Mouse (Mus musculus) cortical plate, adult 2 months (tissue): ENCODE data around the gene Polrmt. TPM values are rescaled to one million over a fixed set of nuclear protein-coding genes. Genes with fewer than 3 reads are reported as not detected.

Source experiments
- H3K27ac ChIP-seq: fragments of 200-500 bp; 2 replicates; pipeline ENCODE4 v1.5.1; 2012; ENCODE audit warnings: low read length, control low read depth, inconsistent platforms; ENCODE audit not compliant: insufficient read depth
- H3K4me1 ChIP-seq: fragments of 200-500 bp; 2 replicates; pipeline ENCODE4 v1.6.1; 2011; ENCODE audit warnings: low read length; ENCODE audit not compliant: control insufficient read depth, insufficient read depth
- H3K4me3 ChIP-seq: fragments of 200-500 bp; 2 replicates; pipeline ENCODE4 v1.5.1; 2011; ENCODE audit warnings: mild to moderate bottlenecking, low read length, control low read depth; ENCODE audit not compliant: insufficient read depth
- CTCF ChIP-seq: fragments of 200-500 bp; IDR thresholded peaks from 2 replicates; pipeline ENCODE4 v1.5.1; 2011; ENCODE audit warnings: mild to moderate bottlenecking, control low read depth, low read length; ENCODE audit not compliant: insufficient read depth; ENCODE audit errors: extremely low read depth
- POLR2A ChIP-seq: fragments of 200-500 bp; IDR thresholded peaks from 2 replicates; pipeline ENCODE4 v1.6.1; 2011; ENCODE audit warnings: mild to moderate bottlenecking, low read length, control low read depth; ENCODE audit not compliant: insufficient read depth; ENCODE audit errors: extremely low read depth
- polyA plus RNA-seq: library from polyadenylated mRNA; depleted of rRNA; stranded (reverse); fragments of >200 nt; gene quantifications from 2 replicates; pipeline ENCODE4 v1.2.3, GENCODE M21; 2012

Polrmt gene
- polyA plus RNA-seq, 1 experiment: 51.6 TPM

DNA sequence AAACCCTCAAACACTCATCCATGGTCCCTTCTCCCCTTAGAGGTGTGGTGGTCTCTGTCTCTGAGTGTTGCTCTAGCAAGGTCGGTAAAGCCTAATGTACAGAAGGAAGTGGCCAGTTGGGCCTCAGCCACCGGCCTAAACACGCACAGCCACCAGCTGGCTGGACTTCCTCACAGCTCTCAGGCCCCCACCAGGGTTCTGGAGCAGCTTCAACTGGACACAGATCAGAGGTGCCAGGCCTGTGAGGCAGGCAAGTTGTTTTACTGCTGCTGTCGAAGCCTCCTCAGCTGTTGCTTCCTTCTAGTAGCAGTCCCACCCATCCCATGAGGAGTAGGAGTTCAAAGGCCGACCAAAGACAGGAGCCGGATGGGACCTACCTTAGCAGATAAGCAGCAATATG, 48.5 kb downstream of the Polrmt start:
- H3K4me1 ChIP-seq: no peaks in the 10 kb centered on the region; the same call in 1 of the 2 replicates
- TF ChIP-seq POLR2A: no peak
- TF ChIP-seq CTCF: no peak
- H3K27ac ChIP-seq: no peak overlapping the region
- H3K4me3 ChIP-seq: no peak overlapping the region

DNA sequence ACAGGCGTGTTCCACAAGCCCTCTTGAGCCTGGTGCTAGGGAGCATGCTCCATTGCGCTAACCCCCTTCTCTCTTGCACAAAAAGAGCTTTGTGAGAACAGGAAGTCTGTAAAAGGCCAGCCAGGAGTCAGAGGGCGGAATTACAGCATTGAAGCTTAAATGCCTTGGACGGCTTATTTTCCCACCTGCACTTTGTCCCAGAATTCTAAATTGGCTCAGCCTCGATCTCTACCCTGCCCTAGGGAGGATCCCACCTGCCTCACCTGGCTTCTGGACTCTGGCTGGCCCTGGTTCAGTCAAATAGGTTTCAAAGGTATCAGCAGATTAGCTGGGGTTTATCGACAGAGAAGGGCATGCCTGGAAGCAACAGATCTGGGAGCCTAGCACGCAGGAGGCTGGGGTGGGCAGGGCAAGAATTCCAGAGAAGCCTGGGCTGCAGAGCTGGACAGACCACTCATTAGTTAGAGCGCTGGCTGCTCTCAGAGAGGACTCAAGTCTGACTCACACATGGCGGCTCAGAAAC, 50.2 kb downstream of the Polrmt start:
- H3K27ac ChIP-seq: peak overlapping the region; percentile 84
- no peaks in the 10 kb centered on the region; the same call in 1 of the 2 replicates for H3K4me1 ChIP-seq
- TF ChIP-seq POLR2A (no peak), CTCF (no peak)
- no peak overlapping the region for H3K4me3 ChIP-seq

DNA sequence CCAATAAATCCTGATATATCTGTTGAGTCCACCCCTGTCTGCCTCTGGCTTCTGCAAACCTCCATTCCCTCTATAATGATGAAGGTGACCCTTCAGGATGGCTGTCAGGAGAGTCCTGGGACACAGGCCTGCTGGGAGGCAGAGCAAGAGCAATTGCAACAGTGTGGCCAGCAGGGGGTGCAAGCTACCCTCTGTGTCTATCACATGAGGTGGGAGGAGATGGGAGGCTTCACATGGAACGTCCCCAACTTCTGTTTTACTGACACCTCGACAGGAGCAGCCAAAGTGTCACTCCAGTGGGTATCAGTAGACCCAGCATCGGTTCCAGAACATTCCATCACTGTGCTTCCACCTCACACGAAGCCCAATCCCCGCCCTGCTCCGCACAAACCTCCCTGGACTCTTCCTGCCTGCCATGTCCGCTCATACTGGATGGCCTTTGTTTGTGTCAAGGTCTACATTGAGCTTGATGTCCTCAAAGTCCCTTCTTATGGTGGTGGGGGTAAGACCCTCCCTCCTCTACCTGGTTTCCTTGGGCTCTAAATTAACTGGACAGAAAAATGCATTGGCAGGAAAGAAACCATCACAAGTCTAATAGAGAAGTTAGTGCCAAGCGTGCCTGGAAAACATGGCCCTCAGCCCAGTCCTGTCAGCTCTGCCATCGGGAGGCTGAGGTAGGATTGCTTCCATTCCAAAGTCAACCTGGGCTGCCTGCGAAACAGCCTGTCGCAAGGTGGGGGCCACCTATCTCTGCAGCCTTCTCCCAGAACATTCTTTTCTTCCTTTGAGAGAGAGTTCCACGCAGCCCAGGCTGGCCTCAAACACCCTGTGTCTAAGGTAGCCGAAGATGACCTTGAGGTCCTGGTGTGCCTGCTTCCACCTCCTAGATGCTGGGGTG, 50.9 kb downstream of the Polrmt start:
- TF ChIP-seq CTCF: peak; percentile 90
- no peak for TF ChIP-seq POLR2A
- Histone ChIP-seq H3K4me1 (no peaks in the 10 kb centered on the region; the same call in 1 of the 2 replicates), H3K4me3 (no peak overlapping the region), H3K27ac (peak overlapping the region; percentile 84; the same call in 1 of the 2 replicates)

DNA sequence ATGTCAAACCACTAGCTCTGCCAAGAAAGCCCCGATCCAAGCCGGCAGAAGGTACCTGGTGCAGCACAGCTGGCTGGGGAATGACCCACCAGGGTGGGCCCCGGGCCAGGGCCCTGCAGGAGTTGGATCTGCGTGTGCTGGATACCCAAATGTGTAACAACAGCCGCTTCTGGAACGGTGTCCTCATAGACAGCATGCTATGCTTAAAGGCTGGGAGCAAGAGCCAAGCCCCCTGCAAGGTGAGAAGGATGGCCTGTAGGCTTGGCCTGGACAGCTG, 52.1 kb downstream of the Polrmt start:
- H3K4me3 ChIP-seq: no peak overlapping the region
- H3K4me1 ChIP-seq: no peaks in the 10 kb centered on the region; the same call in 1 of the 2 replicates
- no peak overlapping the region for H3K27ac ChIP-seq
- TF ChIP-seq POLR2A (no peak), CTCF (no peak)

DNA sequence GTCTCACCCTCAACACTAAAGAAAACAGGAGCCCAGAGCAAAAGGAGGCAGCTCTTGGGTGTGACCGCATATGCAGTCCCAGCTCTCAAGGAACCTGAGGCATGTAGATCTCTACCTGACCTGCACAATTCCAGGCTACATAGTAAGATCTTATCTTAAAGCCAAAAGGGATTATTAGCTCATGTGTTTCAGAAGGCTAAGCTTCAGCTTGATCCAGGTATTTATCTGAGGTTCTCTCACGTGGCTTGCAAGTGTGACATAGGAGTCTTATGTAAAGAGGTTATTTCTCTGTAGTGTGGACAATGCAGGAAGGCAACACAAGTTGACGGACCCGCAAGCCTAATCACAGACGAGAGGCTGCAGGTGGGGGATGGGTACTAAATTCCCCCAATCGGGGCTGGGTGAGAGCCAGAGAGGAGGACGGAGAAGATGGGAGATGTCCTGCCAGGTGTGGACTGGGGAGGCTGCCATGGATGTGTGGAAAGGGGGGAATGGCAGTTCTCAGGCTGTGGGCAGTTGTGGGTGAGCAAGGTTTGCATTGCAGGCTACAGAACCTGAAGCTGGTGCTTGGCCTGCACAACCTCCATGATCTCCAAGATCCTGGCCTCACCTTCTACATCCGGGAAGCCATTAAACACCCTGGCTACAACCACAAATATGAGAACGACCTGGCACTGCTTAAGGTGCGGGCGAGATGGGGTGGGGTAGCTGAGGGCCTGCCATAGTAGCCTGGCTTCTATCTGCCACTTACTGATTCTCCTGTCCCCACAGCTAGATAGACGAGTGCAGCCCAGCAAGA, 52.6 kb downstream of the Polrmt start:
- no peak for TF ChIP-seq CTCF
- TF ChIP-seq POLR2A: no peak
- Histone ChIP-seq H3K27ac (no peak overlapping the region), H3K4me3 (no peak overlapping the region), H3K4me1 (no peaks in the 10 kb centered on the region; the same call in 1 of the 2 replicates)

DNA sequence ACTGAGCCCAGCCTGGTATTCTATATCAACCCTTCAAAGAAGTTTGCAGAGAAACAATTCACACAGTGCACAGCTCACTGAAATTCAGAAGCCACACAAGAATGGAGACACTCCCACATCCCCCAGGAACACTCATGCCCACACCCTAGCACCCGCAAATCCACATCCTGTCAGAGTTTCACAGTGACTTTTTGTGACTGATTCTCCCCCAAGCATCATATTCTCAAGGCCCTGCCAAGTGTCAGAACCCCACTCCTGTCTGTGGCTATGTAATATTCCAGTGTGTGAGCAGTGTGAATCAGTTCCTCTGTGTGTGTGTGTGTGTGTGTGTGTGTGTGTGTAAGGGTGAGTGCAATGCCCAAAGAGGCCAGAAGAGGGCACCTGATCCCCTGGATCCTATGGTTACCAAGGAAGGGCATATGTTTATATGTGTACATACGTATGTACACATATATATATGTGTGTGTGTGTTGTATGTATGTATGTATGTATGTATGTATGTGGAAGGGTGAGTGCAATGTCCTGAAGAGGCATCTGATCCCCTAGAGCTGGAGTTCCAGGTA, 54.3 kb downstream of the Polrmt start:
- TF ChIP-seq CTCF (no peak), POLR2A (no peak)
- Histone ChIP-seq H3K4me3 (no peak overlapping the region), H3K4me1 (no peaks in the 10 kb centered on the region; the same call in 1 of the 2 replicates), H3K27ac (no peak overlapping the region)

DNA sequence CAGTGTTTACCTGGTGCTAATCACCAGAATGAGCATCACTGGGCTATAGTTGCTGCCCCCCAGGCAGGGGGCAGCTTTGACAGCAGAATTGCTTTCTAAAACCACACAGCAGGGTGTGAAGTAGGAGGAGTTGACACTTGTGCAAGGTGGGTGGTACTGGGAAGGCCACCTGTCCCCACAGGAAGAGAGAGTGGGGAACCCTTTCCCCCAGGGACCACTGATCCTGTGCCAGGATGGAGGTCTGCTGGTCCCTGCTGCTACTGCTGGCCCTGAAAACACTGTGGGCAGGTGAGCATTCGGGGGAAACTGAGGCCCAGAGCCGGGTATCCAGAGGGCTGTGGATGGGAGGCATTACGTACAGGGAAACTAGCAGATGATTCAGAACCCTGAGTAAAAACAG, 57.2 kb downstream of the Polrmt start:
- TF ChIP-seq POLR2A: no peak
- no peak overlapping the region for H3K4me3 ChIP-seq
- H3K4me1 ChIP-seq: no peaks in the 10 kb centered on the region
- H3K27ac ChIP-seq: no peak overlapping the region

DNA sequence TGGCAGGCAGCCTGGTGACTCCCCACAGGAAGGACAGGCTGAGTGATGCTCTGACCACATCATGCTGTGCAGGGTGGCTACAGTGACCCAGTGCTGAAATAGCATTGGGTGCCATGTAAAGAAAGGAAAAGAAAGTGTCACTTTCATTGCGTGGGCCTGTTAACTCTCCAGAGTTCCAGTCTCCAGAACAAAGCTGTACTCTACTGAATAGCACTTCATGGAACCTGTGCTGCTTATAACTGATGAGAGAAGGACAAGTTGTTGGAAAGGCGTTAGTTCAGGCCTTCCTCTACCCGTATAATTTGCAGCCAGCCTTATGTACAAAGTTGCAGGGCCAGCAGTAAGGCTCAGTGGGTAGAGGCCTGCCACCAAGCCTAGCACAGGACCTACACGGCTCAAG, 57.7 kb downstream of the Polrmt start, which contains the start of gene Gzmm:
TSS of gene Gzmm (plus strand) at position 301 of the 400 bp plus-strand sequence.
- TF ChIP-seq CTCF: no peak
- TF ChIP-seq POLR2A: no peak

DNA sequence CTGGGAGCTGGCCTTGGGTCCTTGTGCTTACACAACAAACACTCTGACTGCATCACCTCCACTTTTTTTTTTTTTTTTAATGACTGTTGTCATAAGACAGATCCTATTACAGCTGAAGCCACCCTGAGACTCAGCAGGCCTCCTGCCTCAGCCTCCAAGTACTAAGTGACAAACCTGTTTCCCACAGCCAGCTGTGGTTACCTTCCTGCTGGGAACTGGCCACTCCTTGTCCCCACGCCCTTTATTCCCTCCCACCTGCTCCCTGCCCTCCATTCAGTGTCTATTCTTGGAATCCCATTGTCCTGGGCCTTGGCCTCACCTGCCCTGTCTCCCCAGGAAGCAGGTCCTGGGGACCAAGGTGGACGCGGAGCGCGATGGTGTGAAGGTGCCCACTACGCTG, 58.9 kb downstream of the Polrmt start:
- TF ChIP-seq POLR2A (no peak), CTCF (no peak)
- Histone ChIP-seq H3K4me1 (no peaks in the 10 kb centered on the region; the same call in 1 of the 2 replicates), H3K27ac (no peak overlapping the region), H3K4me3 (no peak overlapping the region)

More for the DNA sequence above, 57.7 kb downstream of the Polrmt start, which contains the start of gene Gzmm:
- Histone ChIP-seq H3K4me1 (no peaks in the 10 kb centered on the region), H3K4me3 (no peak within 1 kb of the TSS), H3K27ac (no peak within 1 kb of the TSS)

DNA sequence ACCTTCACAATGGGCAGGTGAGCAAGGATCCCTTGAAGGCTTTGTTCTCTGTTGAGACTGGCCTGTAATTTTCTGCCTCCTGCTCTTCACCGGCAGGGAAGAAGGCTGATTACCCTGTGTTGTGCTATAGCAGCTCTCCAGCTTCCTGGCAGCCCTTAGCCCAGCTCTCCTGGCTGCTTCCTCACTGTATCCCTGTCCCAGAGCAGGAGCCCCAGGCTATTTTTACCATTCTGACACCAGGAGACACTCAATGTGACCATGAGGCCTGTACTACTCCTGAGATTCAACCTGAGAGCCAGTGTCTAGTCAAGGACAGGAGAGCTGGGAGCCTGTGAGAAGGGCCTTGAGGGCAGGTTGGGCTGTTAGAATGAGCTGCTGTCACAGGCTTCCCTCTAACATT, 59.7 kb downstream of the Polrmt start:
- TF ChIP-seq CTCF (no peak), POLR2A (no peak)
- Histone ChIP-seq H3K27ac (no peak overlapping the region), H3K4me3 (no peak overlapping the region), H3K4me1 (no peaks in the 10 kb centered on the region; the same call in 1 of the 2 replicates)
